Mouse (Mus musculus) frontal cortex, postnatal 10 days (tissue): ENCODE results near the gene Nudt3.

Experiments
- DNase-seq, 2 experiments: peaks; one replicate each; pipeline ENCODE4 v3.0.0; 2022; ENCODE audit warnings: low spot score in 2 of 2, mixed read lengths in 1 of 2

The Nudt3 gene

GRCm38 (mm10) chr17:27547253-27547868 is 75.9 kb downstream of the Nudt3 start:
- no peak for DNase-seq

DNA sequence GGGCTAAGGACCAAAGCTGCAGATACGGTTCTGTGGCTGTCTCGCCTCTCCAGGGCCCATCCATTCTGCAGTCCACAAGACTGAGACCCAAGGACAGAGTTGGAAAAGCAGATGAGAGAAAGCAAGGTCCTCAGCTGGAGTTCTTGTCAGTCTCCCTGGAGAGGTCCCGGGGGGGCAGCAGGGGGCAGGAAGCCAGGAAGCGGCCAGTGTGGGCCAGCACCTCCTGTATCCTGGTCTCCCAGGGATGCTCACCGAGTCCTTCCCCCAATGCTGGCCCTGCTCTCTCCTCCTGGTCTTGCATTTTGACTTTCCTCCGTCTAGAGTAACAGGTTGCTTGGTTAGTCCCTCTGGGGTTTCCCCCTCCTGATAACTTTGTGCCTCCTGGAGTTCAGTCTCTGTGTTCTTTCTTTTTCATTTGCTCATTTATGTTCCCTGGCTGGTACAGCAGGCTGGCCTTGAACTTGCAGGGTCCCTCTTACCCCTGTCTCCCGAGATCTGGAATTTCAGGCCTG is 76.7 kb downstream of the Nudt3 start:
- DNase-seq = no peak

- no peak for DNase-seq
Measured at GRCm38 (mm10) chr17:27545991-27546390, 77.3 kb downstream of the Nudt3 start.

DNA sequence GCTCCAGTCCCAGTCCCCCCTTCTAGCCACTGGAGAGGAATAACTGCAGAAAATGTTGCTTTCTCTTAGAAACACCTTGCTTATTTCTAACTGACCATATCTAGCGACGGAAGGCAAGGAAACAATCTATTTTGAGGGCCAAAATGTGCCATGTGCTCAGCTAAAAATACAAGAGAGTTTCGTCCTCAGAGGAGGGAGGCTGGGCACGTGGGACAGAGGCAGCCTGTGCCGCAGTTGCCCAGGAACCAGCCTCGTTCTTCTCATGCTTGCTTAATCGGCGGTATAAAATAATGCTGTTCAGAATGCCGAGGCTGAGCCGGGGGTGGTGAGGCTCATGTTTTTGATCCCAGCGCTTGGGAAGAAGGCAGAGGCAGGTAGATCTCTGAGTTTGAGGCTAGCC is 78.7 kb downstream of the Nudt3 start:
- DNase-seq = no peak

DNA sequence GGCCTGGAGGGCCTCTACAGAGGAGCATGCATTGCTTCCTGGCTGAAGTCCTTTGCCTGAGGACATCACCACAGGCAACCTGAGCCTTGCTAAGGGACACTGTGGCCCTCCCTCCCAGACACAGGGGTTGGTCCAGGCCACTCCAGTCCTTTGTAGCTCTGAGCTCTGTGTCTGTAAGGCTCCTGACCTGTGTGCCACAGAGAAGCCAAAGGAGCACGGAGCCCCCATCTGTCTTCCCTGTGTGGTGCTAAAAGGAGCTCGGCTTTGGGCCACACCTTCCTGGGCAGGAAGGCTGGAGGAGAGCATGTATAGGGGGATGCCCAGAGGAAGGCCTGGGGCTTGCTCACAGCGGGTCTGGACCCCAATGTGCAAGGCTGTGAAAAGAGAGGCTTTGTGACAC is 81.3 kb downstream of the Nudt3 start:
- DNase-seq = no peak

GRCm38 (mm10) chr17:27541261-27541660 is 82.0 kb downstream of the Nudt3 start:
- DNase-seq = no peak

- peak in 1 of 2 experiments; percentile 87 for DNase-seq
Measured at GRCm38 (mm10) chr17:27534718-27535117, 88.6 kb downstream of the Nudt3 start.

- no peak for DNase-seq
Measured at GRCm38 (mm10) chr17:27533354-27533753, 89.9 kb downstream of the Nudt3 start.

DNA sequence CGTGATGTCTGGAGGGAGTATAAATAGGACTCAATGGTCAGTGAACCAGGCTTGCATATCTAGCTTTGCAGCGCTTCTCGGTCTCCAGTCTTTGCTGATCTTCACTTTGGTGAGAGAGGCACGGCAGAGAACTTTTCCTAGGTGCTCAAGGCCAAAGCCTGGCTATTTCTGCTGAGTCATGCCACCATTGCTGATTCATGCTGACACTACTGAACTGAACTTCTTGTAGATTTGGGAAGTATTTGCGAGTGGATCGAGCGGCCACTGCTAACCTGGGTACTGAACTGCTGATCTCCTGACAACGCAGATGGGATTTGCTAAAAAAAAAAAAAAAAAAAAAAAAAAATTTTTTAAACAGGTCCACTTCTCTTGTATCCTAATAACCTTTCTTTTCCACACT is 91.2 kb downstream of the Nudt3 start:
- no peak for DNase-seq
